Mouse (Mus musculus) C2C12 (cell line): ENCODE measurements around the gene Dyx1c1.

Experiments used
- CTCF ChIP-seq: IDR thresholded peaks from one replicate; pipeline ENCODE4 v1.5.1; 2011; ENCODE audit not compliant: control insufficient read depth, insufficient read depth, insufficient read length
- MYOD1 ChIP-seq: IDR thresholded peaks from one replicate; pipeline ENCODE4 v1.6.1; 2011; ENCODE audit warnings: low read depth; ENCODE audit not compliant: control insufficient read depth, insufficient read length
- MYOG ChIP-seq: IDR thresholded peaks from one replicate; pipeline ENCODE4 v1.6.1; 2011; ENCODE audit not compliant: control insufficient read depth, insufficient read length; ENCODE audit errors: extremely low read depth

- TF ChIP-seq CTCF (no peak), MYOG (no peak), MYOD1 (no peak)
Observed at GRCm38 (mm10) chr9:72944286-72944685, 14.3 kb upstream of the Dyx1c1 start.
